Mouse (Mus musculus) C2C12 (cell line): ENCODE data around the gene Scd2.

Source experiments
- CEBPB ChIP-seq: IDR thresholded peaks from one replicate; pipeline ENCODE4 v1.6.1; 2011; ENCODE audit warnings: low read depth, mild to moderate bottlenecking, control low read depth, moderate library complexity
- CTCF ChIP-seq: IDR thresholded peaks from one replicate; pipeline ENCODE4 v1.5.1; 2011; ENCODE audit not compliant: control insufficient read depth, insufficient read depth, insufficient read length
- FOSL1 ChIP-seq: IDR thresholded peaks from one replicate; pipeline ENCODE4 v1.8.0; 2011; ENCODE audit warnings: mild to moderate bottlenecking, low read length; ENCODE audit not compliant: poor library complexity, insufficient read depth, severe bottlenecking
- MAX ChIP-seq: IDR thresholded peaks from one replicate; pipeline ENCODE4 v1.6.1; 2011; ENCODE audit warnings: mild to moderate bottlenecking, control low read depth
- MYOG ChIP-seq: IDR thresholded peaks from one replicate; pipeline ENCODE4 v1.6.1; 2011; ENCODE audit not compliant: control insufficient read depth, insufficient read length; ENCODE audit errors: extremely low read depth
- USF1 ChIP-seq: IDR thresholded peaks from one replicate; pipeline ENCODE4 v1.6.1; 2011; ENCODE audit warnings: low read depth, mild to moderate bottlenecking, control low read depth, moderate library complexity

GRCm38 (mm10) chr19:44313066-44313465, 19.6 kb downstream of the Scd2 start:
- TF ChIP-seq MAX (no peak), MYOG (no peak), CTCF (no peak), CEBPB (no peak), FOSL1 (no peak), USF1 (no peak)
